Mouse (Mus musculus): ENCODE results near the gene Nxnl1. TPM values are rescaled to one million over a fixed set of nuclear protein-coding genes. Genes with fewer than 3 reads are reported as not detected.

Nxnl1 gene
- polyA plus RNA-seq (2015; fragmentation: Nextera tagmentation; extraction: Ambion mirVana) = 0.13 and 0.14 TPM in 2 replicates

DNA sequence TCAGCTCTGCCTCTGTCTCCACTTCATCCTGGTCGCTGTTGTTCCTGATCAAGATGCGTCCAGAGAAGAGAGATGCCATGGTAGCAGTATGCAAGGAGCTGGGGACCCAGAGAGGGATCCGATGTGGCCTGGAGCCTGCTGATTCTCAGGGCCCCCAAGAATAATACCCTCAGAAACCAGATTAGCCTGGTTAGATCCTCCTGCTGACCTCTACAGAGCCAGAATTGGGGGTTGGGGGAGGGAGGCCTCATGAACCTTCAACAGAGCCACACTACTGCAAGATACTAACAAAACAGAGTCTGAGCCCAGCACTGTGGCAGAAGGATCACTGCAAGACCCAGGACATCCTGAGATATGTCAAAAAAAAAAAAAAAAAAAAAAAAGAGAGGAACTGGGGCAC lies at the start of gene Nxnl1:
Gene Nxnl1 (minus strand): TSS at position 101 of the 400 bp plus-strand sequence.
- no peak within 1 kb of the TSS for H3K27ac ChIP-seq
- peaks cover 8% of the 10 kb centered on the region; the same call in 1 of the 2 replicates for H3K9me3 ChIP-seq (replicated peaks)
- no peaks in the 10 kb centered on the region for H3K36me3 ChIP-seq
- ATAC-seq (ENCODE audit: low read depth) = no peak
- no peak within 1 kb of the TSS for H3K4me2 ChIP-seq
- DNase-seq = no peak
- H3K9ac ChIP-seq = no peak within 1 kb of the TSS
- H3K27me3 ChIP-seq = peaks cover 61% of the 10 kb centered on the region
- H3K4me1 ChIP-seq (replicated peaks) = peaks cover 40% of the 10 kb centered on the region
- no peak within 1 kb of the TSS for H3K4me3 ChIP-seq (replicated peaks)
- WGBS (ENCODE audit: insufficient replicate concordance) = 66% methylated on average over 3 of the region's 3 CpGs

- Histone ChIP-seq H3K9me3 (replicated peaks) (no peaks in the 10 kb centered on the region), H3K27me3 (no peaks in the 10 kb centered on the region), H3K27ac (no peak overlapping the region), H3K4me3 (replicated peaks) (no peak overlapping the region), H3K4me1 (replicated peaks) (peaks cover 49% of the 10 kb centered on the region), H3K4me2 (no peak overlapping the region), H3K36me3 (peaks cover 52% of the 10 kb centered on the region), H3K9ac (no peak overlapping the region)
- DNase-seq (no peak), ATAC-seq (ENCODE audit: low read depth) (no peak)
- WGBS (ENCODE audit: insufficient replicate concordance) = 44% methylated on average over 4 of the region's 4 CpGs
These were observed 47.0 kb upstream of the Nxnl1 start for GRCm38 (mm10) chr8:71613418-71613817.

- Histone ChIP-seq H3K4me1 (replicated peaks) (peaks cover 49% of the 10 kb centered on the region), H3K27me3 (no peaks in the 10 kb centered on the region), H3K27ac (no peak overlapping the region), H3K4me2 (peak overlapping the region; percentile 99), H3K9ac (peak overlapping the region; percentile 91), H3K4me3 (replicated peaks) (peak overlapping the region; percentile 89), H3K36me3 (peaks cover 40% of the 10 kb centered on the region), H3K9me3 (replicated peaks) (no peaks in the 10 kb centered on the region)
- no peak for ATAC-seq (ENCODE audit: low read depth)
- WGBS (ENCODE audit: insufficient replicate concordance) = 28% methylated on average over 5 of the region's 5 CpGs
- DNase-seq = no peak
These were observed 45.7 kb upstream of the Nxnl1 start for GRCm38 (mm10) chr8:71612141-71612540.

- ATAC-seq (ENCODE audit: low read depth) (peak; percentile 99), DNase-seq (peak; percentile 97)
- under 1% methylated on average over 82 of the region's 82 CpGs for WGBS (ENCODE audit: insufficient replicate concordance)
- H3K4me1 ChIP-seq (replicated peaks) = peaks cover 55% of the 10 kb centered on the region
- H3K4me2 ChIP-seq = peak within 1 kb of the TSS; percentile 99
- H3K27me3 ChIP-seq = no peaks in the 10 kb centered on the region
- peak within 1 kb of the TSS; percentile 83 for H3K27ac ChIP-seq
- no peaks in the 10 kb centered on the region for H3K9me3 ChIP-seq (replicated peaks)
- peak within 1 kb of the TSS; percentile 89 for H3K4me3 ChIP-seq (replicated peaks)
- peaks cover 28% of the 10 kb centered on the region for H3K36me3 ChIP-seq
- peak within 1 kb of the TSS; percentile 91 for H3K9ac ChIP-seq
These were observed 44.6 kb upstream of the Nxnl1 start, which contains the start of gene Colgalt1 for GRCm38 (mm10) chr8:71610822-71611651. Gene Colgalt1, plus strand, starts transcription at chr8:71610998.

- no peak overlapping the region for H3K4me2 ChIP-seq
- no peak for ATAC-seq (ENCODE audit: low read depth)
- H3K27ac ChIP-seq = no peak overlapping the region
- H3K4me1 ChIP-seq (replicated peaks) = peaks cover 22% of the 10 kb centered on the region
- no peaks in the 10 kb centered on the region for H3K9me3 ChIP-seq (replicated peaks)
- no peak overlapping the region for H3K4me3 ChIP-seq (replicated peaks)
- no peaks in the 10 kb centered on the region for H3K36me3 ChIP-seq
- H3K9ac ChIP-seq = no peak overlapping the region
- DNase-seq = no peak
- peaks cover 54% of the 10 kb centered on the region for H3K27me3 ChIP-seq
- 67% methylated on average over 7 of the region's 7 CpGs for WGBS (ENCODE audit: insufficient replicate concordance)
These were observed 37.6 kb upstream of the Nxnl1 start for GRCm38 (mm10) chr8:71604021-71604420.

- Histone ChIP-seq H3K36me3 (no peaks in the 10 kb centered on the region), H3K27ac (no peak overlapping the region), H3K4me1 (replicated peaks) (peaks cover 21% of the 10 kb centered on the region), H3K4me2 (peak overlapping the region; percentile 53), H3K27me3 (peaks cover 54% of the 10 kb centered on the region), H3K9me3 (replicated peaks) (no peaks in the 10 kb centered on the region), H3K9ac (no peak overlapping the region), H3K4me3 (replicated peaks) (peak overlapping the region; percentile 32)
- 7% methylated on average over 32 of the region's 32 CpGs for WGBS (ENCODE audit: insufficient replicate concordance)
- DNase-seq (peak; percentile 17), ATAC-seq (ENCODE audit: low read depth) (peak; percentile 45)
These were observed 36.4 kb upstream of the Nxnl1 start for GRCm38 (mm10) chr8:71602666-71603334.

GRCm38 (mm10) chr8:71601939-71602665 lies 35.7 kb upstream of the Nxnl1 start:
- DNase-seq (no peak), ATAC-seq (ENCODE audit: low read depth) (no peak; the same call in 1 of the 2 replicates)
- Histone ChIP-seq H3K27me3 (peaks cover 54% of the 10 kb centered on the region), H3K36me3 (no peaks in the 10 kb centered on the region), H3K27ac (no peak overlapping the region), H3K4me1 (replicated peaks) (peaks cover 21% of the 10 kb centered on the region), H3K4me3 (replicated peaks) (peak overlapping the region; percentile 32), H3K9ac (no peak overlapping the region), H3K9me3 (replicated peaks) (no peaks in the 10 kb centered on the region), H3K4me2 (peak overlapping the region; percentile 53)
- 4% methylated on average over 65 of the region's 65 CpGs for WGBS (ENCODE audit: insufficient replicate concordance)

GRCm38 (mm10) chr8:71598841-71599240 lies 32.4 kb upstream of the Nxnl1 start:
- Histone ChIP-seq H3K4me2 (no peak overlapping the region), H3K9me3 (replicated peaks) (no peaks in the 10 kb centered on the region), H3K4me3 (replicated peaks) (no peak overlapping the region), H3K27me3 (peaks cover 44% of the 10 kb centered on the region), H3K27ac (no peak overlapping the region), H3K4me1 (replicated peaks) (peaks cover 38% of the 10 kb centered on the region), H3K36me3 (no peaks in the 10 kb centered on the region), H3K9ac (no peak overlapping the region)
- 79% methylated on average over 5 of the region's 5 CpGs for WGBS (ENCODE audit: insufficient replicate concordance)
- DNase-seq = no peak
- no peak for ATAC-seq (ENCODE audit: low read depth)

- H3K4me1 ChIP-seq (replicated peaks) = peaks cover 41% of the 10 kb centered on the region
- no peak overlapping the region for H3K9ac ChIP-seq
- H3K4me2 ChIP-seq = no peak overlapping the region
- H3K36me3 ChIP-seq = no peaks in the 10 kb centered on the region
- H3K4me3 ChIP-seq (replicated peaks) = no peak overlapping the region
- no peaks in the 10 kb centered on the region for H3K9me3 ChIP-seq (replicated peaks)
- ATAC-seq (ENCODE audit: low read depth) = no peak
- no peak for DNase-seq
- H3K27ac ChIP-seq = no peak overlapping the region
- H3K27me3 ChIP-seq = peaks cover 39% of the 10 kb centered on the region
These were observed 32.0 kb upstream of the Nxnl1 start for GRCm38 (mm10) chr8:71598375-71598774.

- Histone ChIP-seq H3K9me3 (replicated peaks) (no peaks in the 10 kb centered on the region), H3K27me3 (peaks cover 30% of the 10 kb centered on the region), H3K4me2 (no peak within 1 kb of the TSS), H3K36me3 (no peaks in the 10 kb centered on the region), H3K27ac (no peak within 1 kb of the TSS), H3K9ac (no peak within 1 kb of the TSS), H3K4me1 (replicated peaks) (peaks cover 42% of the 10 kb centered on the region), H3K4me3 (replicated peaks) (no peak within 1 kb of the TSS)
- 71% methylated on average over 3 of the region's 3 CpGs for WGBS (ENCODE audit: insufficient replicate concordance)
- no peak for ATAC-seq (ENCODE audit: low read depth)
- no peak for DNase-seq
These were observed 31.1 kb upstream of the Nxnl1 start, which contains the start of gene Fam129c for GRCm38 (mm10) chr8:71597451-71597850. Gene Fam129c, plus strand, starts transcription at chr8:71597648.

GRCm38 (mm10) chr8:71596798-71597197 lies 30.4 kb upstream of the Nxnl1 start:
- Histone ChIP-seq H3K27ac (no peak overlapping the region), H3K9me3 (replicated peaks) (no peaks in the 10 kb centered on the region), H3K27me3 (peaks cover 23% of the 10 kb centered on the region), H3K4me2 (no peak overlapping the region), H3K4me1 (replicated peaks) (peaks cover 38% of the 10 kb centered on the region), H3K4me3 (replicated peaks) (no peak overlapping the region), H3K9ac (no peak overlapping the region), H3K36me3 (no peaks in the 10 kb centered on the region)
- ATAC-seq (ENCODE audit: low read depth) (no peak), DNase-seq (no peak)
- 63% methylated on average over 4 of the region's 4 CpGs for WGBS (ENCODE audit: insufficient replicate concordance)
